Mouse (Mus musculus): ENCODE results near the gene Gdf10.

The Gdf10 gene

GRCm38 (mm10) chr14:33923168-33924070, at the start of gene Gdf10:
TSS of gene Gdf10 (plus strand) at chr14:33923587.
- DNase-seq (ENCODE audit: low spot score): no peak

- DNase-seq (ENCODE audit: low spot score): no peak
Measured at GRCm38 (mm10) chr14:33878826-33879225, 44.6 kb upstream of the Gdf10 start.

GRCm38 (mm10) chr14:33880236-33880635, 43.2 kb upstream of the Gdf10 start:
- DNase-seq (ENCODE audit: low spot score): no peak

- no peak for DNase-seq (ENCODE audit: low spot score)
Measured at GRCm38 (mm10) chr14:33881471-33881870, 41.9 kb upstream of the Gdf10 start.

GRCm38 (mm10) chr14:33883046-33883445, 40.3 kb upstream of the Gdf10 start:
- no peak for DNase-seq (ENCODE audit: low spot score)

GRCm38 (mm10) chr14:33885466-33885865, 37.9 kb upstream of the Gdf10 start:
- no peak for DNase-seq (ENCODE audit: low spot score)

GRCm38 (mm10) chr14:33888387-33889035, 34.9 kb upstream of the Gdf10 start:
- no peak for DNase-seq (ENCODE audit: low spot score)

- DNase-seq (ENCODE audit: low spot score): no peak
Measured at GRCm38 (mm10) chr14:33889971-33890370, 33.4 kb upstream of the Gdf10 start.

- DNase-seq (ENCODE audit: low spot score): no peak
Measured at GRCm38 (mm10) chr14:33891507-33891906, 31.9 kb upstream of the Gdf10 start.

GRCm38 (mm10) chr14:33895777-33896176, 27.6 kb upstream of the Gdf10 start:
- DNase-seq (ENCODE audit: low spot score): no peak

GRCm38 (mm10) chr14:33896628-33897300, 26.6 kb upstream of the Gdf10 start:
- no peak for DNase-seq (ENCODE audit: low spot score)

- DNase-seq (ENCODE audit: low spot score): no peak
Measured at GRCm38 (mm10) chr14:33902783-33903182, 20.6 kb upstream of the Gdf10 start.

GRCm38 (mm10) chr14:33903199-33903598, 20.2 kb upstream of the Gdf10 start:
- DNase-seq (ENCODE audit: low spot score): no peak

GRCm38 (mm10) chr14:33904851-33905250, 18.5 kb upstream of the Gdf10 start:
- no peak for DNase-seq (ENCODE audit: low spot score)

GRCm38 (mm10) chr14:33913727-33914126, 9.7 kb upstream of the Gdf10 start:
- no peak for DNase-seq (ENCODE audit: low spot score)

GRCm38 (mm10) chr14:33914206-33914605, 9.2 kb upstream of the Gdf10 start:
- no peak for DNase-seq (ENCODE audit: low spot score)

GRCm38 (mm10) chr14:33920727-33921559, 2.4 kb upstream of the Gdf10 start:
- DNase-seq (ENCODE audit: low spot score): no peak

GRCm38 (mm10) chr14:33922771-33923167, 618 bp upstream of the Gdf10 start:
- DNase-seq (ENCODE audit: low spot score): no peak

GRCm38 (mm10) chr14:33931853-33932252, 8.5 kb downstream of the Gdf10 start:
- DNase-seq (ENCODE audit: low spot score): no peak

GRCm38 (mm10) chr14:33932935-33933703, 9.7 kb downstream of the Gdf10 start:
- no peak for DNase-seq (ENCODE audit: low spot score)

- DNase-seq (ENCODE audit: low spot score): no peak
Measured at GRCm38 (mm10) chr14:33933778-33934317, 10.5 kb downstream of the Gdf10 start.

Data from ovary, postnatal 10 days (tissue).